Mouse (Mus musculus) urinary bladder, postnatal 14 days (tissue): ENCODE data around the gene Homer1.

Experiments used
- DNase-seq: peaks from one replicate; pipeline ENCODE4 v3.0.0; 2021; ENCODE audit warnings: low spot score

Homer1 gene

GRCm38 (mm10) chr13:93401947-93402346 lies 102.5 kb downstream of the Homer1 start:
- no peak for DNase-seq

GRCm38 (mm10) chr13:93406855-93407254 lies 107.4 kb downstream of the Homer1 start:
- no peak for DNase-seq

- no peak for DNase-seq
Measured at GRCm38 (mm10) chr13:93410343-93410742, 110.9 kb downstream of the Homer1 start.

- DNase-seq = no peak
Measured at GRCm38 (mm10) chr13:93415055-93415454, 115.6 kb downstream of the Homer1 start.

- no peak for DNase-seq
Measured at GRCm38 (mm10) chr13:93418292-93418691, 118.9 kb downstream of the Homer1 start.

GRCm38 (mm10) chr13:93419779-93420178 lies 120.3 kb downstream of the Homer1 start:
- no peak for DNase-seq

- DNase-seq = no peak
Measured at GRCm38 (mm10) chr13:93423224-93423623, 123.8 kb downstream of the Homer1 start.

- no peak for DNase-seq
Measured at GRCm38 (mm10) chr13:93427920-93428876, 128.8 kb downstream of the Homer1 start.

- DNase-seq = no peak
Measured at GRCm38 (mm10) chr13:93429205-93429604, 129.8 kb downstream of the Homer1 start.

- no peak for DNase-seq
Measured at GRCm38 (mm10) chr13:93440167-93440566, 140.7 kb downstream of the Homer1 start.

- no peak for DNase-seq
Measured at GRCm38 (mm10) chr13:93453275-93453674, 153.8 kb downstream of the Homer1 start.
